Mouse (Mus musculus): ENCODE data around the gene Utp14b.

- TF ChIP-seq ETS1 (IDR thresholded peaks at IDR 0.05; ENCODE audit: low read depth, low read length), result no peak
- no peak for TF ChIP-seq TAL1 (IDR thresholded peaks at IDR 0.05; ENCODE audit: low read length)
- TF ChIP-seq MAFK (IDR thresholded peaks at IDR 0.05; ENCODE audit: borderline replicate concordance, low read depth, low read length), result no peak
- no peak for TF ChIP-seq MAZ (IDR thresholded peaks at IDR 0.05; ENCODE audit: low read depth, low read length)
- TF ChIP-seq POLR2A (IDR thresholded peaks at IDR 0.05; ENCODE audit: control insufficient read depth in 1 of 2, insufficient read depth in 1 of 2, low read depth in 1 of 2, low read length in 2 of 2, poor library complexity in 1 of 2), result no peak
- no peak for TF ChIP-seq MYC (IDR thresholded peaks at IDR 0.05; ENCODE audit: low read depth, low read length)
- no peak for TF ChIP-seq USF2 (IDR thresholded peaks at IDR 0.05; ENCODE audit: borderline replicate concordance in 1 of 2, insufficient read depth in 1 of 2, low read depth in 1 of 2, low read length in 2 of 2)
- TF ChIP-seq USF1 (IDR thresholded peaks at IDR 0.05; ENCODE audit: low read depth, low read length), result no peak
- no peak for TF ChIP-seq POLR2AphosphoS5 (IDR thresholded peaks at IDR 0.05; ENCODE audit: borderline replicate concordance, low read depth, low read length)
- no peak for TF ChIP-seq ZNF384 (IDR thresholded peaks at IDR 0.05; ENCODE audit: low read depth, low read length)
- TF ChIP-seq TBP (IDR thresholded peaks at IDR 0.05; ENCODE audit: low read depth, low read length), result no peak
- no peak for TF ChIP-seq E2F4 (IDR thresholded peaks at IDR 0.05; ENCODE audit: borderline replicate concordance, low read depth, low read length)
These were observed 43.9 kb downstream of the Utp14b start for GRCm38 (mm10) chr1:78701740-78702139.

Data from MEL (cell line).